Mouse (Mus musculus) embryonic fibroblast, embryonic 13.5 days (primary cell): Measurements from ENCODE around the gene Nrxn1.

Source experiments
- CTCF ChIP-seq: IDR thresholded peaks from 2 replicates; pipeline ENCODE4 v1.5.1; 2011; ENCODE audit warnings: mild to moderate bottlenecking, control low read depth, low read length, moderate library complexity, borderline replicate concordance; ENCODE audit not compliant: insufficient read depth
- POLR2A ChIP-seq: IDR thresholded peaks from 2 replicates; pipeline ENCODE4 v1.6.1; 2011; ENCODE audit warnings: low read depth, mild to moderate bottlenecking, control low read depth, low read length, moderate library complexity

DNA sequence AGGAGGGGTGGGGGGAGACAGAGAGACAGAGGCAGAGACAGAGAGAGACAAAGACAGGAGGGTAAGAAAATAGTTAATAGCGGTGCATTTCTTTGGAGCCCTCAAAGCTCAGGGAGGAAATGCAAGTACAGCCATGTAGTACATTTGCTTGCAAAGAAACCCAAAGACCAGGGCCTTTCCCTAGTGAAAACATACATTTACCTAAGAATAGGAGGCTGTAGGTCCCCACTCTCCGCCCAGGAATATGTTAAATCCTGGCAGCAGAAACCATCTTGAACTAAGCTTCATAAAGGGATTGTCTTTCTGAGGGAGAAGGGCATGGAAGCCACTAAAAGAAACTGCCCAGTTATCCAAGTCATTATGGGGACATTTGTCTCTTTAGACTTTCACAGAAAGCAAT lies 461.5 kb downstream of the Nrxn1 start:
- TF ChIP-seq POLR2A (no peak), CTCF (no peak)
